Mouse (Mus musculus): ENCODE data around the gene Tiam1. TPM values are rescaled to one million over a fixed set of nuclear protein-coding genes. Genes with fewer than 3 reads are reported as not detected.

The Tiam1 gene
- total and polyA plus RNA-seq, 2 experiments = 0.27 to 0.65 TPM

DNA sequence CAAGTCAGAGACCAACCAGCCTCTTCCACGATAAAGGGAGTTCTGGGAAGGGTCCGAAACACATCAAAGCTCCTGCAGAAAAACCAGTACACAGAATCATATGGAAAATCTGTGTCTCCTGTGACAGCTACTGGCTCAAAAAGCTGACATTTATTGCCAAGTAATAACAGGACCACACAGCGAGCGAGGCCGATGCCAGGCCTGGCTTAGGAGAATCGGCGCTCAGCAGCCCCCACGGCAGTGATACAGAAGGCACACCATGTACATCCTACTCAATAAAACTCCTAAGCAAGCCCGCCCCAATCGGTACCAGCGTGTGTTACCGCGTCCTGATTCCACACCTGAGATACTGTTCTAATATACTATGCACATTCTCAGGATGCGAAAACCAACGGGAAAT, 226.2 kb downstream of the Tiam1 start:
- DNase-seq (ENCODE audit: extremely low read depth, low read depth, low spot score) = no peak
- no peak overlapping the region for H3K9ac ChIP-seq (ENCODE audit: low read depth, low read length)
- no peaks in the 10 kb centered on the region for H3K79me2 ChIP-seq (ENCODE audit: control insufficient read depth, insufficient read depth, low read length)
- TF ChIP-seq CTCF (IDR thresholded peaks at IDR 0.05; ENCODE audit: low read depth, low read length) = no peak
- H3K4me3 ChIP-seq (ENCODE audit: insufficient read depth, low read depth, low read length) = no peak overlapping the region
- H3K27me3 ChIP-seq (ENCODE audit: control insufficient read depth, insufficient read depth, low read length) = no peaks in the 10 kb centered on the region
- 95% methylated on average over 15 of the region's 15 CpGs for WGBS
- no peak overlapping the region for H3K27ac ChIP-seq (replicated peaks; ENCODE audit: insufficient read depth, low read depth, low read length)
- H3K4me1 ChIP-seq (ENCODE audit: control insufficient read depth, insufficient read depth, low read length) = no peaks in the 10 kb centered on the region
- no peaks in the 10 kb centered on the region for H3K36me3 ChIP-seq (ENCODE audit: control insufficient read depth, insufficient read depth, low read length)

- Histone ChIP-seq H3K4me1 (ENCODE audit: control insufficient read depth, insufficient read depth, low read length) (no peaks in the 10 kb centered on the region), H3K4me3 (ENCODE audit: insufficient read depth, low read depth, low read length) (no peak overlapping the region), H3K27ac (replicated peaks; ENCODE audit: insufficient read depth, low read depth, low read length) (no peak overlapping the region), H3K36me3 (ENCODE audit: control insufficient read depth, insufficient read depth, low read length) (no peaks in the 10 kb centered on the region), H3K27me3 (ENCODE audit: control insufficient read depth, insufficient read depth, low read length) (no peaks in the 10 kb centered on the region), H3K79me2 (ENCODE audit: control insufficient read depth, insufficient read depth, low read length) (no peaks in the 10 kb centered on the region), H3K9ac (ENCODE audit: low read depth, low read length) (no peak overlapping the region)
- 96% methylated on average over 4 of the region's 4 CpGs for WGBS
- no peak for DNase-seq (ENCODE audit: extremely low read depth, low read depth, low spot score)
- no peak for TF ChIP-seq CTCF (IDR thresholded peaks at IDR 0.05; ENCODE audit: low read depth, low read length)
- no peak for TF ChIP-seq POLR2A (IDR thresholded peaks at IDR 0.05; ENCODE audit: extremely low read depth, insufficient read depth, low read length)
Observed at GRCm38 (mm10) chr16:89914946-89915345, 228.6 kb downstream of the Tiam1 start.

- H3K4me3 ChIP-seq (ENCODE audit: insufficient read depth, low read depth, low read length) = no peak overlapping the region
- WGBS = 81% methylated on average over 8 of the region's 8 CpGs
- H3K4me1 ChIP-seq (ENCODE audit: control insufficient read depth, insufficient read depth, low read length) = no peaks in the 10 kb centered on the region
- no peak for DNase-seq (ENCODE audit: extremely low read depth, low read depth, low spot score)
- no peak overlapping the region for H3K27ac ChIP-seq (replicated peaks; ENCODE audit: insufficient read depth, low read depth, low read length)
- no peaks in the 10 kb centered on the region for H3K36me3 ChIP-seq (ENCODE audit: control insufficient read depth, insufficient read depth, low read length)
- no peak overlapping the region for H3K9ac ChIP-seq (ENCODE audit: low read depth, low read length)
- H3K27me3 ChIP-seq (ENCODE audit: control insufficient read depth, insufficient read depth, low read length) = no peaks in the 10 kb centered on the region; the same call in 1 of the 2 replicates
- no peaks in the 10 kb centered on the region for H3K79me2 ChIP-seq (ENCODE audit: control insufficient read depth, insufficient read depth, low read length)
- TF ChIP-seq CTCF (IDR thresholded peaks at IDR 0.05; ENCODE audit: low read depth, low read length) (no peak), POLR2A (IDR thresholded peaks at IDR 0.05; ENCODE audit: extremely low read depth, insufficient read depth, low read length) (no peak)
Observed at GRCm38 (mm10) chr16:89912686-89913375, 230.7 kb downstream of the Tiam1 start.

GRCm38 (mm10) chr16:89909393-89910068, 234.0 kb downstream of the Tiam1 start:
- TF ChIP-seq POLR2A (IDR thresholded peaks at IDR 0.05; ENCODE audit: extremely low read depth, insufficient read depth, low read length) = no peak
- TF ChIP-seq CTCF (IDR thresholded peaks at IDR 0.05; ENCODE audit: low read depth, low read length) = no peak
- no peaks in the 10 kb centered on the region for H3K4me1 ChIP-seq (ENCODE audit: control insufficient read depth, insufficient read depth, low read length)
- no peaks in the 10 kb centered on the region; the same call in 1 of the 2 replicates for H3K27me3 ChIP-seq (ENCODE audit: control insufficient read depth, insufficient read depth, low read length)
- no peak overlapping the region for H3K9ac ChIP-seq (ENCODE audit: low read depth, low read length)
- no peak overlapping the region for H3K27ac ChIP-seq (replicated peaks; ENCODE audit: insufficient read depth, low read depth, low read length)
- WGBS = 73% methylated on average over 26 of the region's 26 CpGs
- H3K79me2 ChIP-seq (ENCODE audit: control insufficient read depth, insufficient read depth, low read length) = no peaks in the 10 kb centered on the region
- DNase-seq (ENCODE audit: extremely low read depth, low read depth, low spot score) = no peak
- H3K4me3 ChIP-seq (ENCODE audit: insufficient read depth, low read depth, low read length) = no peak overlapping the region
- H3K36me3 ChIP-seq (ENCODE audit: control insufficient read depth, insufficient read depth, low read length) = no peaks in the 10 kb centered on the region

DNA sequence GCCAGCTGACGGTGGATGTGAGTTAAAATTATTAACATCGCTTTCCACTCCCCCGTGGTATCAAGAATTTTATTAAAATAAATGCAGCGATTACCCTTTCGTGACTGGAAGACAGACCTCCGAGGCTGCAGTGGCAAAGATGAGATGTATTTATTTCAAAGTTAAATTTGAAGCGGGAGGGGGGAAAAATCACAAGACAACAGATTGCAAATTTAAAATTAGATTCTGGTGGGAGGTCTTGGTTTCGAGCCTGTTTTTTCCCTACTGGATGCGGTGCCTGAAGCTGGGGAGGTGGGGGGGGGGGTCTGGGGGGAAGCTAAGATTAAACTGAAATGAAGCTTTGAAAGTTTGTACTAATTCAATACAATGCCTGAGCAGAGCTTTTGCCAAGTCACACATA, 235.9 kb downstream of the Tiam1 start:
- Histone ChIP-seq H3K4me3 (ENCODE audit: insufficient read depth, low read depth, low read length) (no peak overlapping the region), H3K27ac (replicated peaks; ENCODE audit: insufficient read depth, low read depth, low read length) (no peak overlapping the region), H3K27me3 (ENCODE audit: control insufficient read depth, insufficient read depth, low read length) (no peaks in the 10 kb centered on the region; the same call in 1 of the 2 replicates), H3K79me2 (ENCODE audit: control insufficient read depth, insufficient read depth, low read length) (no peaks in the 10 kb centered on the region), H3K36me3 (ENCODE audit: control insufficient read depth, insufficient read depth, low read length) (no peaks in the 10 kb centered on the region), H3K4me1 (ENCODE audit: control insufficient read depth, insufficient read depth, low read length) (no peaks in the 10 kb centered on the region), H3K9ac (ENCODE audit: low read depth, low read length) (no peak overlapping the region)
- TF ChIP-seq CTCF (IDR thresholded peaks at IDR 0.05; ENCODE audit: low read depth, low read length) = no peak
- no peak for TF ChIP-seq POLR2A (IDR thresholded peaks at IDR 0.05; ENCODE audit: extremely low read depth, insufficient read depth, low read length)
- 90% methylated on average over 9 of the region's 9 CpGs for WGBS
- no peak for DNase-seq (ENCODE audit: extremely low read depth, low read depth, low spot score)

- no peak for TF ChIP-seq CTCF (IDR thresholded peaks at IDR 0.05; ENCODE audit: low read depth, low read length)
- TF ChIP-seq POLR2A (IDR thresholded peaks at IDR 0.05; ENCODE audit: extremely low read depth, insufficient read depth, low read length) = no peak
- Histone ChIP-seq H3K36me3 (ENCODE audit: control insufficient read depth, insufficient read depth, low read length) (no peaks in the 10 kb centered on the region), H3K27me3 (ENCODE audit: control insufficient read depth, insufficient read depth, low read length) (no peaks in the 10 kb centered on the region; the same call in 1 of the 2 replicates), H3K9ac (ENCODE audit: low read depth, low read length) (no peak overlapping the region), H3K27ac (replicated peaks; ENCODE audit: insufficient read depth, low read depth, low read length) (no peak overlapping the region), H3K4me3 (ENCODE audit: insufficient read depth, low read depth, low read length) (no peak overlapping the region), H3K79me2 (ENCODE audit: control insufficient read depth, insufficient read depth, low read length) (no peaks in the 10 kb centered on the region), H3K4me1 (ENCODE audit: control insufficient read depth, insufficient read depth, low read length) (no peaks in the 10 kb centered on the region)
- 90% methylated on average over 7 of the region's 7 CpGs for WGBS
- no peak for DNase-seq (ENCODE audit: extremely low read depth, low read depth, low spot score)
Observed at GRCm38 (mm10) chr16:89906909-89907308, 236.7 kb downstream of the Tiam1 start.
